Mouse (Mus musculus) forebrain, postnatal 0 days (tissue): ENCODE measurements at regions not wholly inside any gene's neighbourhood (a gene's known extent, or its start where the extent isn't known, plus 50 kb on each side); places are given as distances from the start of the nearest gene placed in this dataset.

Experiments
- ATAC-seq: fragments of 200-750 bp; cut with Nextera tagmentation; 2 replicates; pipeline ENCODE4 v1.8.0; 2017; ENCODE audit warnings: mild to moderate bottlenecking, moderate library complexity
- DNase-seq: peaks from one replicate; pipeline ENCODE4 v3.0.0-alpha.2; 2015
- H3K27ac ChIP-seq: fragments of 300-500 bp; sonication (generic); 2 replicates; pipeline ENCODE4 v1.5.1; 2014; ENCODE audit warnings: low read depth, mild to moderate bottlenecking, antibody characterized with exemption, low read length, moderate library complexity, mixed read lengths
- H3K27me3 ChIP-seq: fragments of 300-500 bp; sonication (generic); 2 replicates; pipeline ENCODE4 v1.6.1; 2014; ENCODE audit warnings: mild to moderate bottlenecking, low read length, mixed read lengths; ENCODE audit not compliant: insufficient read depth
- H3K36me3 ChIP-seq: fragments of 300-500 bp; sonication (generic); 2 replicates; pipeline ENCODE4 v1.6.1; 2014; ENCODE audit warnings: mild to moderate bottlenecking, moderate library complexity; ENCODE audit not compliant: insufficient read depth
- H3K4me1 ChIP-seq: fragments of 300-500 bp; sonication (generic); 2 replicates; pipeline ENCODE4 v1.6.1; 2014; ENCODE audit warnings: antibody characterized with exemption; ENCODE audit not compliant: insufficient read depth
- H3K4me2 ChIP-seq: fragments of 300-500 bp; sonication (generic); 2 replicates; pipeline ENCODE4 v1.6.1; 2014; ENCODE audit warnings: low read depth, mild to moderate bottlenecking, moderate library complexity
- H3K4me3 ChIP-seq: fragments of 300-500 bp; sonication (generic); 2 replicates; pipeline ENCODE4 v1.5.1; 2014; ENCODE audit warnings: low read depth, low read length, mixed read lengths
- H3K9ac ChIP-seq: fragments of 300-500 bp; sonication (generic); 2 replicates; pipeline ENCODE4 v1.6.1; 2014; ENCODE audit warnings: mild to moderate bottlenecking
- H3K9me3 ChIP-seq: fragments of 300-500 bp; sonication (generic); 2 replicates; pipeline ENCODE4 v1.6.1; 2016; ENCODE audit warnings: low read length
- CTCF ChIP-seq: sonication (generic); IDR thresholded peaks from 2 replicates; pipeline ENCODE4 v1.5.1; 2016; ENCODE audit warnings: antibody characterized with exemption, control low read depth, low read depth
- WGBS: fragments of 180-500 bp; shearing (Covaris S2); extraction: QIAGEN DNeasy Blood & Tissue Kit; methylation state at CpG from one replicate; pipeline ENCODE4 v1.1.7; 2014; 5-methylcytosine and 5-hydroxymethylcytosine counted together

DNA sequence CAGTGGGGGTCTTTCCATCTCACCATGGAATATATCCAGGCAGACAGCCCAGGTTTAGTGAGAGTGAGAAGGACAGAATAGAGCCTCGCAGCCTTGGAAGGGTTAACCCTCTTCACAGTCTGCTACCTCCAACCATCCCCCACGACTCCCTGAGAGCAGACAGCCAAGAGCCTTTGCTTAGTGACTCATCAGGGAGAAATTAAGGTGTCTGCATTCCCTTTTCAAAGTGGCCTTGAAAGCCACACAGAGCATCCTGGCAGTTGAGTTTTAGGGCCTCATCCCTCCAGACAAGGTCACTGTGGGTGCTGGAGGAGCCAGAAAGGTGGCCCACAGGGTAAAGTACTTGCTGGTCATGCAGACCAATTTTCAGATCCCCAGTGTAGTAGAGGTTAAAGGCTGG is 149.9 kb upstream of the Sox11 start:
- Histone ChIP-seq H3K27ac (no peak overlapping the region), H3K4me2 (no peak overlapping the region), H3K27me3 (no peaks in the 10 kb centered on the region), H3K9me3 (no peaks in the 10 kb centered on the region), H3K4me1 (no peaks in the 10 kb centered on the region), H3K36me3 (no peaks in the 10 kb centered on the region), H3K4me3 (no peak overlapping the region), H3K9ac (no peak overlapping the region)
- no peak for ATAC-seq
- 25% methylated on average over 2 of the region's 2 CpGs for WGBS
- TF ChIP-seq CTCF = no peak
- DNase-seq = no peak

DNA sequence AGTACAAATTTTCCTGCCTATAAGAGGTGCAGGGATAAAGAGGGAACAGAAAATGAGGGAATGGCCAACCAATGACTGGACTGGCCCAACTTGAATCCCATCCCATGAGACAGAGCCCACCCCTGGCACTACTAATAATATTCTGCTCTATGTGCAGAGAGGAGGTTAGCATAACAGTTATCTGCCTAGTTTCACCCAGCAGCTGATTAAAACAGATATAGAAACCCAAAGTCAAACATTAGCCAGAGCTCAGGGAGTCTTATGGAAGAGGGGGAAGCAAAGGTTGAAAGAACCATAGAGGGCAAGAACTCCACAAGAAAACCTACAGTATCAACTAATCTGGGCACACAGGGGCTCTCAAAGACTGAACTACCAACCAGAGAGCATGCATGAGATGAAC is 138.9 kb upstream of the Sox11 start:
- TF ChIP-seq CTCF = no peak
- H3K9ac ChIP-seq = no peak overlapping the region
- H3K4me1 ChIP-seq = no peaks in the 10 kb centered on the region
- H3K4me3 ChIP-seq = no peak overlapping the region
- no peaks in the 10 kb centered on the region for H3K9me3 ChIP-seq
- DNase-seq (no peak), ATAC-seq (no peak)
- no peaks in the 10 kb centered on the region for H3K36me3 ChIP-seq
- no peak overlapping the region for H3K27ac ChIP-seq
- no peaks in the 10 kb centered on the region for H3K27me3 ChIP-seq
- H3K4me2 ChIP-seq = no peak overlapping the region

DNA sequence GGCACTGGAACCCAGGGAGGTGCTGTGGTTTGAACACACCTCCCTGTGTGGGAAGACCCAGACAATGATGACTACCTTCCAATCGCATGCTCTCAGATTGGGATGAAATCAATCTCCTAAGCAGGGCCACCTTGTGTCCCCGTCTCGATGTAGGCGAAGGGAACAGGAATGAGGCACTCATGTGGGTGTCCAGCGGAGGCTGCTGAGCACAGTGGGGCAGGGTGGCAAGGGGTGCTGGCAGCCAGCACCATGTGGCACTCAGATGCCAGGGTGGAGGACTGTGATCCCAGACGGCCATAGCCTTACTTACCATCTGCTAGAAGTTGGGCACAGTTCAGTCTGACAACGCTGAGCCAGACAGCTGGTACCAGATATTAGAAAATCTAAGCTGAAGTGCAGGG is 137.2 kb upstream of the Sox11 start:
- Histone ChIP-seq H3K4me2 (no peak overlapping the region), H3K9ac (no peak overlapping the region), H3K4me1 (no peaks in the 10 kb centered on the region), H3K36me3 (no peaks in the 10 kb centered on the region), H3K27ac (no peak overlapping the region; the same call in 1 of the 2 replicates), H3K9me3 (no peaks in the 10 kb centered on the region), H3K4me3 (no peak overlapping the region), H3K27me3 (no peaks in the 10 kb centered on the region)
- ATAC-seq (peak; percentile 47), DNase-seq (peak; percentile 30)
- no peak for TF ChIP-seq CTCF
- 56% methylated on average over 7 of the region's 7 CpGs for WGBS

DNA sequence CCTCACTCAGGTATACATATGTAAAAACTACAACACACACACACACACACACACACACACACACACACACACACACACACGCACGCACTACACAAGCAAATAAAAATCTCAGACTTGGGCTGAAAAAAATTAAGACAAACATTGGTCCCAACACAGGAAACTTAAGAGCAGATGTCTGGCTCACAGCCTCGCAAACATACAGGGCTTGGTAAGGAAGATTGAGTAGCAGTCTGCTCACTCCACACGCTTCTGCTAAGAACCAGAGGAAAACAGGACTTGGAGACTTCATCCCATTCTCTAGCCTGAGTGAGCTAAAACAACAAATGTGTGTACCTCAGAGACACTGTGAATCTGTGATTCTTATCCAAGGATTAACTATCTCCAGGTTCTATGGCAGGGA is 132.3 kb upstream of the Sox11 start:
- H3K4me1 ChIP-seq = no peaks in the 10 kb centered on the region
- H3K27ac ChIP-seq = peak overlapping the region; percentile 21; the same call in 1 of the 2 replicates
- no peaks in the 10 kb centered on the region for H3K27me3 ChIP-seq
- no peaks in the 10 kb centered on the region for H3K36me3 ChIP-seq
- 51% methylated on average over 4 of the region's 4 CpGs for WGBS
- no peak for TF ChIP-seq CTCF
- ATAC-seq = peak; percentile 42; the same call in 1 of the 2 replicates
- peak; percentile 67 for DNase-seq
- H3K9me3 ChIP-seq = no peaks in the 10 kb centered on the region
- no peak overlapping the region for H3K4me3 ChIP-seq
- H3K9ac ChIP-seq = no peak overlapping the region
- H3K4me2 ChIP-seq = no peak overlapping the region

DNA sequence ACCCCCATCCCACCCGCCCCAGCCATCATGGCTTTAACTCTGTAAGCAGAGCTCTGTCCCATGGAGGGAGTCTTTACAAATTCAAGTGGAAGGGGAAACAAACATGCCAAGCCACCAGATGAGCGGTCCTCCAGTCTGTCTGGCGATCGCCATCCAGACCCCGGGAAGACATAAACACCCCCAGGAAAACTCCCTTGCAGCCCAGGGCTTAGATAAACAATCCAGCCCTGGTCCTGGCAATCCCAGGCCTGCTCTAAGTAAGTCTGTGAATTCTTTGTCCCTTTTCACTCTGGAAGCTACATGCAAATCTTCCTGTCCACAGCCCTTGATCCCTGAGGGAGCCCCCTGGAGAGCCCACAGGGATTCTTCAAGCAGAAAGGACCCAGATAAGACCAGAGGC is 129.2 kb upstream of the Sox11 start:
- WGBS = 46% methylated on average over 5 of the region's 5 CpGs
- no peaks in the 10 kb centered on the region for H3K9me3 ChIP-seq

DNA sequence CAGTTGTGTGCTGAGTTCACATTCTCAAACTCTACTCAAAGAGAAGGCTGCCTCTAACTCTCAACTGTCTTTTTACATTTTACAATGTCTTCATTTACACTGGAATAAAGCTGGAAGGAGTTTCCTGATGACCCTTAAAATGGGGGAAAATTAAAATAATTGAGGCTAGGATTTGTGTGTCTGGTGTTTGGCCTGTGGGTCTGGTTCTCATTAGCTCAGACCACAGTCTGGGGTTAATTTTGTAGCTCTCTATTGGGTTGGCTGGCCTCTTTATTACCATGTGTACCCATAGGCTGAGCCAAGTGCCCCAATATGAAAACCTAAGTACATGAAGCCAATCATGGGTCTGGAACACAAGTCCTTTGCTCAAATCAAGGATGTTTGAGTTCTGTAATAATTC is 128.0 kb upstream of the Sox11 start:
- no peaks in the 10 kb centered on the region for H3K27me3 ChIP-seq
- no peak overlapping the region for H3K9ac ChIP-seq
- H3K27ac ChIP-seq = no peak overlapping the region
- no peaks in the 10 kb centered on the region for H3K9me3 ChIP-seq
- no peak overlapping the region for H3K4me2 ChIP-seq
- H3K36me3 ChIP-seq = no peaks in the 10 kb centered on the region
- ATAC-seq (no peak), DNase-seq (no peak)
- TF ChIP-seq CTCF = no peak
- H3K4me3 ChIP-seq = no peak overlapping the region
- H3K4me1 ChIP-seq = no peaks in the 10 kb centered on the region

More for the DNA sequence above, 129.2 kb upstream of the Sox11 start:
- TF ChIP-seq CTCF = no peak
- DNase-seq (no peak), ATAC-seq (no peak)
- Histone ChIP-seq H3K4me2 (no peak overlapping the region), H3K27me3 (no peaks in the 10 kb centered on the region), H3K4me1 (no peaks in the 10 kb centered on the region), H3K36me3 (no peaks in the 10 kb centered on the region), H3K27ac (no peak overlapping the region), H3K9ac (no peak overlapping the region), H3K4me3 (no peak overlapping the region)

DNA sequence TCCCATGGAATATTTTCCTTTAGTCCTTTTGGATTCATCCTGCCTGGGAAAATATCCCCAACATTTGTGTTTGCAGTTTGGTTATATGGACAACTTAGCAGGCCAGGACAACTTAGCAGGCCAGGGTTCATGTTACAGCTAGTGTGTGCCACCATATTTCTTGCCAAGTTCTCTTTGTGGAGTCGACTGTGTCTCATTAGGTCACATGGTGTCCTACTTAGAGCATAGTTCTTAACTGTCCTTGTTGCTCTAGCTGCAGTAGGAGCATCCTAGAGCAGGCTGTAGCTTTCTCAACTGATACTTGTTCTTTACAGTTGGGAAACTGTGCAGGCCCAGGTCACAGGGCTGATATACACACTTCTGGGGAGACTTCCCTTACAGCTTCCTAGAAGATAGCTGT is 126.4 kb upstream of the Sox11 start:
- H3K4me3 ChIP-seq = no peak overlapping the region
- H3K9ac ChIP-seq = no peak overlapping the region
- no peaks in the 10 kb centered on the region for H3K36me3 ChIP-seq
- no peak for DNase-seq
- no peaks in the 10 kb centered on the region for H3K4me1 ChIP-seq
- H3K9me3 ChIP-seq = no peaks in the 10 kb centered on the region
- TF ChIP-seq CTCF = no peak
- no peak overlapping the region for H3K27ac ChIP-seq
- no peak overlapping the region for H3K4me2 ChIP-seq
- 63% methylated on average over 1 of the region's 1 CpGs for WGBS
- no peaks in the 10 kb centered on the region for H3K27me3 ChIP-seq
- ATAC-seq = no peak

DNA sequence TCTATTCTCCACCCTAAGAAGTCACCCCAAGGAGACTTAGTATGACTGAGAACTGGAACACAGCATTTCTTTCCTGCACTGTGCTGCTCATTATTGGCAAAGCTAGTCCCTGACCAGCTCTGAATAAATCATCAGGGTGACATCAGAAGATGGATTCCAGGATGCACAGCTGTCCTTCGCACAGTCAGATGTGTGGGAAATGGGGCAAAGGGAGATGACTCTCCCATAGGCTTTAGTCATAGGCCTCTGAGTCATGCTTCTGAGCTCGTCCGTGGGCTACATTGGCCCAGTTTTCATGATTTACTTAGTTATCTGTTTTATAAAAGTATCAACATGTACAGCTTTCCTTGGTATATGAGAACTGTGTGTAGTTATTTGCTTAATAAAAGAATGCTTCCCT is 125.8 kb upstream of the Sox11 start:
- Histone ChIP-seq H3K4me3 (no peak overlapping the region), H3K27ac (no peak overlapping the region), H3K36me3 (no peaks in the 10 kb centered on the region), H3K4me2 (no peak overlapping the region), H3K4me1 (no peaks in the 10 kb centered on the region), H3K27me3 (no peaks in the 10 kb centered on the region), H3K9ac (no peak overlapping the region), H3K9me3 (no peaks in the 10 kb centered on the region)
- no peak for TF ChIP-seq CTCF
- 90% methylated on average over 3 of the region's 3 CpGs for WGBS
- DNase-seq (no peak), ATAC-seq (no peak)
